Mouse (Mus musculus) G1E-ER4 (cell line): ENCODE results near the gene 1700020N15Rik. TPM values are rescaled to one million over a fixed set of nuclear protein-coding genes. Genes with fewer than 3 reads are reported as not detected.
"Not testable (repeated sequence)": the region's sequence is repeated elsewhere in the genome, so short reads cannot be mapped to it uniquely, and the experiment has no call there.

Source experiments
- GATA1 ChIP-seq: IDR thresholded peaks from one replicate; pipeline ENCODE4 v1.8.0; 2012; ENCODE audit warnings: low read length, inconsistent platforms
- polyA plus RNA-seq: library from polyadenylated mRNA; stranded (reverse); fragments of >175 nt; gene quantifications from 2 replicates; pipeline ENCODE4 v1.2.3, GENCODE M21; 2012

The 1700020N15Rik gene
- polyA plus RNA-seq = not detected in 2 replicates

DNA sequence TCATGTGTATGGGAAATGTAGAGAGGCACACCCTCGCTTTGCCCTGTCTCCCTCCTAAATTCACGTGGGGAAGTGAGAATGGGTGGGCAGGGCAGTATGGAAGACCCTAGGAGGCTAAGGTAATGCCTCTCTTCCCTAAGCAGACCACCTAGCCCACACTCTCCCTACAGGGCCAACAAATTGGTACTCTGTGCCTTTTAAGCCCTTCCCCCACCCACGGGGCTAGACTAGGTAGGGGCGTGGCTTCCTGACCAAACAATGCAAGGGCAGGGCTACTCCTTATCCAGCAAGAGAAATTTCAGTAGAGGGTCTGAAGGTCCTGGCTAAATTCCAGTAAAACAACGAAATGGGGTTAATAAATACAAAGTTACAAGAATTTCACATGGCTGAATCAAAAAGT, at the start of gene 1700020N15Rik:
TSS of gene 1700020N15Rik (plus strand) at position 301 of the 400 bp plus-strand sequence.
- not testable (repeated sequence) for TF ChIP-seq GATA1

DNA sequence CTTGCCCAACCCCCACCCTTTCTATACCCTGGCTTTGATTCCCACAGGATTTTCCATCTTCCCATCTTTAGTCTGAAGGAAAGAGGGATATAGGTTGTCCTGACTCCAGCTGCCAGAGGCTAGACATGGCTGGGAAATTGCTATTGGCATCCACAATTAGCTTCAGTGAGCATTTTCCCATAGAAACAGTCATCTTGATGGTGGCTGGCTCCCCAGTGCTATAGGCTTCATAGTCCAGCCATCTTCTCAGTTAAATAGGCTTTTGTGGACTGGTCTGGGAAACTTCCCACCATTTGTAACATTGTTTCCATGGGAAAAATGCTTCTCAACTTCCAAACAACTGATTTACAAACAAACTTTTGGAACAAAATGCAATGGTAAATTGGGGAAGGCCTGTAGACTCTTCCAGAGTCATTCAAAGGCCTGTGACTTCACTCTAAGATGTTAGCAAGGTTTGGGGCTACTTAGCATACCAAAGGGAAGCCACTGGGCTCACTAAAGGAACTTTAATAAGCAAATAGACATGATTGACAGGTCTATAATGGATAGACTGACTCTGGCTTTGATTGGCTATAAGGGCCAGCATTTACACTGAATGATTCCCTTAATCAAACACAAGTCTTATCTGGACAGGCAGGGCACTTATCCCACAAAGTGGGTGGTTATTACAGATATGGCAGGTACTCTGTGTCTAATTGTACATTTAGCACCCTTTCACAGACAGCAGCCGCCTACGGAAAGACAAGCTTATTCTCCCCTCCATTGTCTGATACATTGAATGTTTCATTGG, 31.9 kb downstream of the 1700020N15Rik start:
- TF ChIP-seq GATA1 = no peak
